Mouse (Mus musculus): ENCODE measurements around the gene Jmjd7.

The Jmjd7 gene

DNA sequence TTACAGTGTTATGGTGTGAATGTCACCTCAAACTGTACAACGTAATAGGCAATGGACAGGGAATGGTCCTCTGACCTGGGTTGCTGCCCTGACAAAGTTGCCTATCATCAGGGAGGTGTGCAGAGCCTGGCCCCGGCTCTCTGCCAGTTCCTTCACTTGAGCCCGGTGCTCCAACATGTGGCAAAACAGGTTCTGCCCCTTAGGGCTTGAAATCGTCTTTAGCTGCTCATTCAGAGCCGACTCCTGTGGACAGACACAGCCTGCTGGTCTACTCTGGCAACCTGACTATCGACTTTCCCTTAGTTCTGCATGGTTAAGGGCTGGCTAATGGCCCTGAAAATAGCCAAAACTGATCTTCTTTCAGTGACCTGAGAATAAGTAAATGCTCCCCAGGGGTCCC is 32.9 kb downstream of the Jmjd7 start:
- no peak for DNase-seq (ENCODE audit: low spot score in 2 of 2)

GRCm38 (mm10) chr2:120060651-120061050 is 33.4 kb downstream of the Jmjd7 start:
- DNase-seq (ENCODE audit: low spot score in 2 of 2), result no peak

DNA sequence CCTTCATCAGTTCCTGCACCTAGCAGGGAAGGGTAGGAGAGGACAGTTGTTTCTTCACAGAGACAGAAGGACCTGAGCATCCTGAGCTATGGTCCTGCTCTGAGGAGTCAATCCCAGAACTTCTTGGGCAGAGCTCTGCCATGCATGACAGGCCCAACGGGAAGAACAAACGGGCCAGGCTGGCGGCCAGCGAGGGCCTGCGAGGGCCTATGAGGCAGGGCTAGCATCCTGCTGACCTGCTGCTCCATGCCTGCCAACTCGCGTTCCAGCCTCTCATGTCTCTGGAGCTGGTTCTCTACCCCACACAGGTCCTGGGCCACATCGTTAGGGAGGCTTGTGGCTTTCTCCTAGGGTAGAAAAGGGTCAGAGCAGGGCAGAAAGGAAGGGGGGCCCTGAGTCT is 35.0 kb downstream of the Jmjd7 start:
- DNase-seq (ENCODE audit: low spot score in 2 of 2), result no peak

DNA sequence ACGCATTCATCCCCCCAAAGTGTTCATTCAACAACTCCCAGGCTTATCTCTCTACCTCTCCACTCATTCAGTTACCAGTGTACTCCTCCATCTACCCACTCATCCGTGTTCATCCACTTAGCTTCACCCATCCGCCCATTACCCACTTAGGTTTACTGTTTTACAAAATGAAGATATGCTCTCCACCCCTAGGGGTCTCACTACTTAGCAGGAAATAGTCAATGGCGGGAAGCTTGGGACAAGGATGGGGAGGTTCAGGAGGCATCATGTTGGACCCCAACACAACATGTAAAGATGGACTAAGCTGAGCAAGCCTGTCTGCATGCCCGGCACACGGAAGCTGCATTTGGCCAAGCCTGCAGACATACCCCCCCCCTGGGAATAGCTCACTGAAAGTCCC is 37.4 kb downstream of the Jmjd7 start:
- no peak for DNase-seq (ENCODE audit: low spot score in 2 of 2)

DNA sequence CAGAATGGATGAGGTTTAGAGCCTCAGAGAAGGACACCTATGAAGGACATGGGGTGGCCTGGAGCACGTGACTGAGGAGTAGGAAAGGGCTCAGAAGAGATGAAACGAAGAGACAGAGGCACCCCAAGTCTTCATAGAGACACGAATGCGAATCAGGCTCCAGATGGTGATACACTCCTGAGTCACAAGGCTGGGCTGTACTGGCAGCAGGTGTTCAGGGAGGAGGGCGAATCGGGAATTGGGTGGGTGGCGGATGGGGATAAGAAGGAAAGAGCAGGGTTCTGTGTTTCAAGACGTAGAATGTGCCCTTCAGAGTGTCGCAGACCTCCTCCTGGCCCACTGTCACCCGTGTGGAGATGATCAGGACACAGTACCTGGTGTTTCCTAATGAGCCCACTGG is 38.0 kb downstream of the Jmjd7 start:
- DNase-seq (ENCODE audit: low spot score in 2 of 2), result peak in 1 of 2 experiments; percentile 49

- DNase-seq (ENCODE audit: low spot score in 2 of 2), result no peak
Measured at GRCm38 (mm10) chr2:120066224-120066623, 38.9 kb downstream of the Jmjd7 start.

DNA sequence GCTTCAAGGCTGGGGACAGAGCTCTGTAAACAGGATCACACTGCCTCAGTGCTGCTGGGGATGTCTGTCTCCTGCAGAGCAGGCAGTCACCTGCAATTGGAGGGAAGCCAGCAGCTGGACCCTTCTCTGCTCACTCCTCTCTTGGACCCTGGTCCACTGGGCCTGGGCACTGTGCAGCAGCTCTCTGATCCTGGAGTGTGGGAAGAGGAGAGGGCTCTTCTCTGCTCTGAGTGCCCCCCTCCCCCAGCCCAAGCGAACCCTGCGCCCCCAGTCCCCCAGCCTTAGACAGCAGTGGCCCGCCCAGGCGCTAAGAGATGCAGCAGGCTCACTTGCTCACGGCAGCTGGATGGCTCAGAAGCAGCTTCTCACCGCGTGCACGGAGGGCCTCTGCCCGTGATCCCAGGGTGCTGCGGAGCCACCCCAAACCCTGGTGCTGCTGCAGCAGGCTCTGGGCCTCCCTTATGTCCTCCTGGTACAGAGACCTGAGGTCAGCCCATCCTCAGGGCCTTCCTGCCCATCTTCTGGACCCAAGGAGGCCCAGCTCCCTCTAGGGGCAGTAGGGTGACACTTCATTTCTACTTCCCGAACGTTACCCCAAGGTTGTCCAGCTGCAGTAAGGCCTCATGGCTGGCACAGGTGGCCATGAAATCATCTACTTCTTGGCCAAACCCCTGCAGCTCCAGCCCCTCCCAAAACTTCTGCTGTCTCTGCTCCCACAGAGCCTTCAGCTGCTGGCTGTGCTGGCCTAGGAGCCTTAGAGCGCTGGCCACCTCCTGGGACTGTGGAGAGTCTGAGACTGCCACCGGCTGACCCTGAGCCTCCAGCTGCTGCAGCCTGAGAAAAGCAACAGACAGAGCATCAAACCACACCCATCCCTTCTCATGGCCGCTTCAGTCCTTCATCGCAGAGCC is 41.5 kb downstream of the Jmjd7 start:
- no peak for DNase-seq (ENCODE audit: low spot score in 2 of 2)

- peak; percentile 68 to 69 for DNase-seq (ENCODE audit: low spot score in 2 of 2)
Measured at GRCm38 (mm10) chr2:120069466-120069990, 42.2 kb downstream of the Jmjd7 start.

DNA sequence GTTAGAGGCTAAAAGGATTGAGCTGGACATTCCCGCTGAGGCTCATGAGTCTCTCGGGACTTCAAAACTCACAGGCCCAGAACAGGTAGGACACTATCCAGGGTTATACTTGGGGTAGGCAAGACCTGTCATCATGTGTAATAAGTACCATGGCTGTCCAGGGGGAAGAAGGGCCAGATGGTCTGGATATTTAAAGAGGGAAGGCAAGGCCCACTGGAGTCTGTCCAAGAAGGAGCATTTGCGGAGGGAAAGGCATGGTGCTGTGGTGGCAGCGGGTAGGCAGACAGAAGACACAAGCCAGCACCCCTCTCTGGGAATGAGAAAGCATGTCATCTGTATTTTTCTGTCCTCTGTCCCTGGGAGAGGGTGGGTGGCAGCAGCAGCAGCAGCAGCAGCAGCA is 46.8 kb downstream of the Jmjd7 start:
- DNase-seq (ENCODE audit: low spot score in 2 of 2), result no peak

DNA sequence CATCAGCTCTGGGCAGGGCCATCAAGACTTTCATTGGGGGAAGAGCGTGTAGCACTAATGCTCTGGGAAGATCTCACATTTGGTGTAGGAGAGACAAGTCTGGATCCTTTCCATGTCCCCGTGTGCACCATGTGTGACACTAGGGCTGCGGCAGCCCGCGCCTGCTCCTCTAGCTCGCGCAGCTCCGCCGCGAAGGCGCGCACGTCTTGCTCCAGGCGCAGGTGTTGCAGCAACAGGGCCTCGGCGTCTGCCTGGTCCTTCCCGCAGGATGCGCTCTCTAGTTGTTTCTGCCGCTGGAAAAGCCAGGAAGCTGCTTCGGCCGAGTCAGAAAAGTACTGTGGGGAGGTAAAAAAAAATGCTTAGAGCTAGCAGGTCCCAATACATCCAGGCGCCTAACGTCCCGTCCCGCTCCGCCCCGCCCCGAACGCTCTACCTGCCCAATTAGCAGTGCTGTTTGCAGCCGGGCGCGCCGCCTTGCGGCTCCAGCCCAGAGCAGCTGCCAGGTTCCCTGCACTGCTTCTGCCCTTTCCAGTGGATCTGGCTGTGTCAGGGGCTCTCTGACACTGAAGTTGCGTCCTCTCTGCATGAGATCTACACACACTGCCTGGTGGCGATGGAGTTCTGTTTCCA is 48.9 kb downstream of the Jmjd7 start:
- peak in 1 of 2 experiments; percentile 30 for DNase-seq (ENCODE audit: low spot score in 2 of 2)
